Mouse (Mus musculus) lung, adult 2 months (tissue): Measurements from ENCODE around the gene Ccdc115.

Source experiments
- CTCF ChIP-seq: fragments of 200-500 bp; IDR thresholded peaks from 2 replicates; pipeline ENCODE4 v1.5.1; 2011; ENCODE audit warnings: mild to moderate bottlenecking, low read length, control low read depth; ENCODE audit not compliant: insufficient read depth
- POLR2A ChIP-seq: fragments of 200-500 bp; IDR thresholded peaks from 2 replicates; pipeline ENCODE4 v1.6.1; 2011; ENCODE audit warnings: low read depth, mild to moderate bottlenecking, control low read depth, low read length, borderline replicate concordance; ENCODE audit errors: extremely low read depth

GRCm38 (mm10) chr1:34430981-34431380 is 8.5 kb downstream of the Ccdc115 start:
- TF ChIP-seq CTCF = no peak
- no peak for TF ChIP-seq POLR2A
